Mouse (Mus musculus) liver, embryonic 13.5 days (tissue): ENCODE results near the gene Ccdc8. TPM values are rescaled to one million over a fixed set of nuclear protein-coding genes. Genes with fewer than 3 reads are reported as not detected.

Source experiments
- ATAC-seq: fragments of 200-750 bp; cut with Nextera tagmentation; 2 replicates; pipeline ENCODE4 v1.8.0; 2017; ENCODE audit warnings: low read depth, mild to moderate bottlenecking, moderate number of reproducible peaks, moderate library complexity
- DNase-seq: peaks from one replicate; pipeline ENCODE4 v3.0.0; 2022
- H3K27ac ChIP-seq: fragments of 300-500 bp; sonication (generic); 2 replicates; pipeline ENCODE4 v1.5.1; 2015; ENCODE audit warnings: moderate library complexity, mild to moderate bottlenecking, inconsistent platforms
- H3K27me3 ChIP-seq: fragments of 300-500 bp; sonication (generic); 2 replicates; pipeline ENCODE4 v1.6.1; 2015; ENCODE audit warnings: mild to moderate bottlenecking, inconsistent platforms
- H3K36me3 ChIP-seq: fragments of 300-500 bp; sonication (generic); 2 replicates; pipeline ENCODE4 v1.6.1; 2015; ENCODE audit warnings: mild to moderate bottlenecking, inconsistent platforms
- H3K4me1 ChIP-seq: fragments of 300-500 bp; sonication (generic); replicated peaks from 2 replicates; pipeline ENCODE4 v1.6.1; 2015; ENCODE audit warnings: inconsistent platforms
- H3K4me2 ChIP-seq: fragments of 300-500 bp; sonication (generic); 2 replicates; pipeline ENCODE4 v1.6.1; 2015; ENCODE audit warnings: inconsistent platforms, mild to moderate bottlenecking, moderate library complexity
- H3K4me3 ChIP-seq: fragments of 300-500 bp; sonication (generic); replicated peaks from 2 replicates; pipeline ENCODE4 v1.5.1; 2015; ENCODE audit warnings: mild to moderate bottlenecking, inconsistent platforms
- H3K9ac ChIP-seq: fragments of 300-500 bp; sonication (generic); 2 replicates; pipeline ENCODE4 v1.6.1; 2015; ENCODE audit warnings: mild to moderate bottlenecking, inconsistent platforms
- H3K9me3 ChIP-seq: fragments of 300-500 bp; sonication (generic); replicated peaks from 2 replicates; pipeline ENCODE4 v1.6.1; 2016; ENCODE audit warnings: inconsistent platforms
- WGBS: fragments of 180-500 bp; shearing (Covaris S2); methylation state at CpG from one replicate; pipeline ENCODE4 v1.1.7; 2015; ENCODE audit not compliant: insufficient replicate concordance; 5-methylcytosine and 5-hydroxymethylcytosine counted together
- polyA plus RNA-seq: library from polyadenylated mRNA; unstranded; fragments of >200 nt; fragmentation: Nextera tagmentation; extraction: Ambion mirVana; gene quantifications from 2 replicates; pipeline ENCODE4 v1.2.1, GENCODE M21; 2015

The Ccdc8 gene
- 2.8 and 3.6 TPM in 2 replicates for polyA plus RNA-seq

- 81% methylated on average over 5 of the region's 5 CpGs for WGBS
- peak within 1 kb of the TSS; percentile 69 for H3K9ac ChIP-seq
- H3K4me1 ChIP-seq: peaks cover 57% of the 10 kb centered on the region
- H3K4me3 ChIP-seq: peak within 1 kb of the TSS; percentile 60
- H3K4me2 ChIP-seq: peak within 1 kb of the TSS; percentile 67
- H3K27me3 ChIP-seq: peaks cover 22% of the 10 kb centered on the region
- H3K36me3 ChIP-seq: no peaks in the 10 kb centered on the region
- ATAC-seq (no peak), DNase-seq (no peak)
- H3K27ac ChIP-seq: peak within 1 kb of the TSS; percentile 48; the same call in 1 of the 2 replicates
- no peaks in the 10 kb centered on the region for H3K9me3 ChIP-seq
Observed at GRCm38 (mm10) chr7:16992451-16992807, at the start of gene Ccdc8. Gene Ccdc8, plus strand, starts transcription at chr7:16992708.

- DNase-seq (no peak), ATAC-seq (no peak)
- Histone ChIP-seq H3K4me1 (peaks cover 17% of the 10 kb centered on the region; the same call in 1 of the 2 replicates), H3K4me3 (no peak overlapping the region), H3K27me3 (peaks cover 74% of the 10 kb centered on the region), H3K9me3 (no peaks in the 10 kb centered on the region), H3K36me3 (no peaks in the 10 kb centered on the region), H3K9ac (no peak overlapping the region), H3K4me2 (no peak overlapping the region), H3K27ac (no peak overlapping the region)
- WGBS: 45% methylated on average over 4 of the region's 4 CpGs
Observed at GRCm38 (mm10) chr7:16942861-16943260, 49.6 kb upstream of the Ccdc8 start.

- H3K4me3 ChIP-seq: peak within 1 kb of the TSS; percentile 54
- ATAC-seq (peak; percentile 34; the same call in 1 of the 2 replicates), DNase-seq (no peak)
- no peaks in the 10 kb centered on the region for H3K9me3 ChIP-seq
- WGBS: 16% methylated on average over 36 of the region's 36 CpGs
- peaks cover 88% of the 10 kb centered on the region for H3K27me3 ChIP-seq
- H3K4me2 ChIP-seq: peak within 1 kb of the TSS; percentile 65
- H3K27ac ChIP-seq: no peak within 1 kb of the TSS
- H3K36me3 ChIP-seq: no peaks in the 10 kb centered on the region
- peaks cover 17% of the 10 kb centered on the region; the same call in 1 of the 2 replicates for H3K4me1 ChIP-seq
- H3K9ac ChIP-seq: peak within 1 kb of the TSS; percentile 48; the same call in 1 of the 2 replicates
Observed at GRCm38 (mm10) chr7:16944061-16944807, 48.3 kb upstream of the Ccdc8 start, which contains the start of gene Pnmal2. Gene Pnmal2, plus strand, starts transcription at chr7:16944682.

GRCm38 (mm10) chr7:16944808-16945315, 47.6 kb upstream of the Ccdc8 start:
- ATAC-seq (no peak), DNase-seq (no peak)
- H3K36me3 ChIP-seq: no peaks in the 10 kb centered on the region
- no peak overlapping the region for H3K27ac ChIP-seq
- peaks cover 92% of the 10 kb centered on the region for H3K27me3 ChIP-seq
- H3K9ac ChIP-seq: peak overlapping the region; percentile 48; the same call in 1 of the 2 replicates
- 3% methylated on average over 22 of the region's 22 CpGs for WGBS
- H3K4me1 ChIP-seq: peaks cover 21% of the 10 kb centered on the region
- no peaks in the 10 kb centered on the region for H3K9me3 ChIP-seq
- peak overlapping the region; percentile 65 for H3K4me2 ChIP-seq
- H3K4me3 ChIP-seq: peak overlapping the region; percentile 54

- 9% methylated on average over 17 of the region's 17 CpGs for whole genome bisulfite sequencing
- peaks cover 91% of the 10 kb centered on the region for H3K27me3 ChIP-seq
- H3K36me3 ChIP-seq: no peaks in the 10 kb centered on the region
- 0 out of 2 replicates have a peak overlapping the region, but pooled peaks have one; percentile 54 for H3K4me3 ChIP-seq
- no peak overlapping the region for H3K4me2 ChIP-seq
- H3K4me1 ChIP-seq: peaks cover 25% of the 10 kb centered on the region
- no peak overlapping the region for H3K9ac ChIP-seq
- ATAC-seq: no peak
- DNase-seq: no peak
- no peak overlapping the region for H3K27ac ChIP-seq
- no peaks in the 10 kb centered on the region for H3K9me3 ChIP-seq
Observed at GRCm38 (mm10) chr7:16945419-16945818, 47.1 kb upstream of the Ccdc8 start.

GRCm38 (mm10) chr7:16946441-16947348, 45.8 kb upstream of the Ccdc8 start:
- peaks cover 87% of the 10 kb centered on the region for H3K27me3 ChIP-seq
- peak overlapping the region; percentile 36 for H3K4me2 ChIP-seq
- no peak overlapping the region for H3K9ac ChIP-seq
- ATAC-seq (no peak), DNase-seq (no peak)
- peak overlapping the region; percentile 15; the same call in 1 of the 2 replicates for H3K4me3 ChIP-seq
- H3K4me1 ChIP-seq: peaks cover 29% of the 10 kb centered on the region
- H3K9me3 ChIP-seq: no peaks in the 10 kb centered on the region
- no peaks in the 10 kb centered on the region for H3K36me3 ChIP-seq
- H3K27ac ChIP-seq: no peak overlapping the region
- WGBS: 3% methylated on average over 53 of the region's 53 CpGs

GRCm38 (mm10) chr7:16947349-16947895, 45.1 kb upstream of the Ccdc8 start:
- H3K4me1 ChIP-seq: peaks cover 29% of the 10 kb centered on the region
- ATAC-seq (no peak), DNase-seq (no peak)
- H3K4me3 ChIP-seq: 0 out of 2 replicates have a peak overlapping the region, but pooled peaks have one; percentile 2
- H3K9ac ChIP-seq: no peak overlapping the region
- H3K27me3 ChIP-seq: peaks cover 80% of the 10 kb centered on the region
- no peak overlapping the region for H3K4me2 ChIP-seq
- 17% methylated on average over 21 of the region's 22 CpGs for WGBS
- no peaks in the 10 kb centered on the region for H3K36me3 ChIP-seq
- no peak overlapping the region for H3K27ac ChIP-seq
- no peaks in the 10 kb centered on the region for H3K9me3 ChIP-seq

- H3K4me2 ChIP-seq: no peak overlapping the region
- H3K27ac ChIP-seq: no peak overlapping the region
- ATAC-seq (no peak), DNase-seq (no peak)
- peaks cover 29% of the 10 kb centered on the region for H3K4me1 ChIP-seq
- H3K9me3 ChIP-seq: no peaks in the 10 kb centered on the region
- 23% methylated on average over 4 of the region's 4 CpGs for WGBS
- H3K4me3 ChIP-seq: no peak overlapping the region
- H3K27me3 ChIP-seq: peaks cover 75% of the 10 kb centered on the region
- H3K36me3 ChIP-seq: no peaks in the 10 kb centered on the region
- H3K9ac ChIP-seq: no peak overlapping the region
Observed at GRCm38 (mm10) chr7:16947959-16948361, 44.5 kb upstream of the Ccdc8 start.

GRCm38 (mm10) chr7:16948923-16949458, 43.5 kb upstream of the Ccdc8 start:
- no peak for ATAC-seq
- no peak overlapping the region for H3K27ac ChIP-seq
- H3K9ac ChIP-seq: no peak overlapping the region
- 47% methylated on average over 8 of the region's 8 CpGs for WGBS
- H3K4me1 ChIP-seq: peaks cover 29% of the 10 kb centered on the region
- H3K4me3 ChIP-seq: no peak overlapping the region
- no peaks in the 10 kb centered on the region for H3K36me3 ChIP-seq
- H3K4me2 ChIP-seq: no peak overlapping the region
- peaks cover 65% of the 10 kb centered on the region for H3K27me3 ChIP-seq
- H3K9me3 ChIP-seq: no peaks in the 10 kb centered on the region
- DNase-seq: no peak

GRCm38 (mm10) chr7:16949908-16950841, 42.3 kb upstream of the Ccdc8 start:
- H3K4me1 ChIP-seq: peaks cover 23% of the 10 kb centered on the region
- peaks cover 53% of the 10 kb centered on the region for H3K27me3 ChIP-seq
- no peaks in the 10 kb centered on the region for H3K9me3 ChIP-seq
- DNase-seq: peak; percentile 38
- no peak overlapping the region for H3K27ac ChIP-seq
- peak overlapping the region; percentile 55 for H3K4me2 ChIP-seq
- no peaks in the 10 kb centered on the region for H3K36me3 ChIP-seq
- H3K4me3 ChIP-seq: peak overlapping the region; percentile 35
- 8% methylated on average over 29 of the region's 29 CpGs for WGBS
- ATAC-seq: peak; percentile 49
- 0 out of 2 replicates have a peak overlapping the region, but pooled peaks have one; percentile 23 for H3K9ac ChIP-seq
